Mouse (Mus musculus) neural tube, embryonic 10.5 days (tissue): ENCODE measurements around the gene Zmat1.
"Not testable (repeated sequence)": the region's sequence is repeated elsewhere in the genome, so short reads cannot be mapped to it uniquely, and the experiment has no call there.

Experiments used
- DNase-seq: peaks from one replicate; pipeline ENCODE4 v3.0.0-alpha.2; 2017; ENCODE audit warnings: low spot score; ENCODE audit errors: extremely low spot score

Zmat1 gene

DNA sequence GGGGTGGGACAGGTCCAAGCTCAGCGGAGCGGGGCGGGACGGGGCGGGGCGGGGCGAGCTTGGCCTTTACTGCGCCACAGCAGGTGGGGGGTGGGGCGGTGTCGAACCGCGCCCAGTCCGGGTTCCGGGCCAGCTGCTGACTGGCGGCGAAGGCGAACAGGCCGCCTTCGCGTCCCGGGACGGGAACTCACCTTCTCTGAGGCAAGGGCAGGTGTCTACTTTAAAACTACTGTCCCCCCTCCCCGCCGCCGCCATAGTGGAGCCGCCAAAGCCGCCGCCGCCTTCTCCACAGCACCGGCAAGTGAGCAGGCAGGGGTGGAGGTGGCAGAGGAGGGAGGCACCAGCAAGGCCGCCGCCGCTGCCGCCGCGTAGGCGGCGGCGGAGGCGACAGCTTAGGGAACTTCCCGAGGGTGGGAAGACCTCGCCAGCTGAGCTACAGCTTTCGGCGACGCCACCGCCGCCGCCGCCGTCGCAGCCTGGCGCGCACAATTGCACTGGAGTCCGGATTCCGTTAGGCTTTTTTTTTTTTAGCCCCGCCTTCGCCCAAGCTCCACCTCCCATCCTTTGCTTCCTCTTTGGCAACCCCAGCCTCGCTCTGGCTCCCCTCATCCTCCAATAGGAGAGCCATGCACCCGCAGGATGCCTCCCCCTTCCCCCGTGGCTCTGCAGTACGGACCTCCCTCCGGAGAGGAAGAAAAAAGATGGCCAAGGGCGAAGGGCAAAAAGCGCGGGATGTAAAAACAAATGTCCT lies at the start of gene Zmat1:
Gene Zmat1 (minus strand): TSS at position 490 of the 751 bp plus-strand sequence.
- peak; percentile 72 for DNase-seq

DNA sequence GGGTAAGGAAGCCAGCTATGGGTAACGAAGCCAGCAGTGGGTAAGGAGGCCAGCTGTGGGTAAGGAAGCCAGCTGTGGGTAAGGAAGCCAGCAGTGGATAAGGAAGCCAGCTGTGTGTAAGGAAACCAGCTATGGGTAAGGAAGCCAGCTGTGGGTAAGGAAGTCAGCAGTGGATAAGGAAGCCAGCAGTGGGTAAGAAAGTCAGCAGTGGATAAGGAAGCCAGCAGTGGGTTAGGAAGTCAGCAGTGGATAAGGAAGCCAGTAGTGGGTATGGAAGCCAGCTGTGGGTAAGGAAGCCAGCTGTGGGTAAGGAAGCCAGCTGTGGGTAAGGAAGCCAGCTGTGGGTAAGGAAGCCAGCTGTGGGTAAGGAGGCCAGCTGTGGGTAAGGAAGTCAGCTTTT lies 44.9 kb upstream of the Zmat1 start:
- not testable (repeated sequence) for DNase-seq

DNA sequence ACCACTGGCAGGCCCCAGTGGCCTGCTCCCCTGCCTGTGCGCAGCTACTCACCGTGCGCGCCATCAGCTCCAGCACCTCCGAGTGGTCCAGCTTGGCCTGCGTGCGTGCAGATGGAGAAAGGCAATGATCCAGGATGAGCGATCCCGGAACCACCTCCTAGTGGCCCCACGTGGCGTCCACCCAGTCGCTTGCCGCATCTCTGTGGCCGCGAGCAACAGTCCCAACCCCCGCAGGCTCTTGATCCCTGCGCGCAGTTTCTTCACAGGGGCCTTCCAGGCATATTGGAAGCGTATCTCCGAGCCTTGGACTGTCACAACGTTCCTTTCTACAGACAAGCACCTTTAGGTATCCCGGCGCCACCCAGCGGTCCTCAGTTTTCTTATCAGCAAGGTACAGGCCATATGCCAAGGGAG lies 27.0 kb upstream of the Zmat1 start:
- peak; percentile 15 for DNase-seq

DNA sequence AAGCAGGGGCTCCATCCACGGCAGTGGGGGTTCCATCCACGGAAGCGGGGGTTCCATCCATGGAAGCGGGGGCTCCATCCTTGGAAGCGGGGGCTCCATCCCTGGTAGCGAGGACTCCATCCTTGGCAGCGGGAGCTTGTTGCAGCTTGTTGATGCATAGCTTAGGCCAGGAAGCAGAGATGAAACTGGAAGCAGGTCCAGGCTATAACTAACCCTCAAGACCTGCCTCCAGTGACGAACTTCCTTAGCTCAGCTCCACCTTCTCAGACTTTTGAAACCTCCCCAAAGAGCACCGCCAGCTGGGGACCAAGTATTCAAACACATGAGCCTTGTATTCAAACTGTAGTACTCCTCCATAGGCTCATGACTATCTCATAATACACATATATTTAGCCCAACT lies 16.1 kb upstream of the Zmat1 start:
- DNase-seq: no peak

DNA sequence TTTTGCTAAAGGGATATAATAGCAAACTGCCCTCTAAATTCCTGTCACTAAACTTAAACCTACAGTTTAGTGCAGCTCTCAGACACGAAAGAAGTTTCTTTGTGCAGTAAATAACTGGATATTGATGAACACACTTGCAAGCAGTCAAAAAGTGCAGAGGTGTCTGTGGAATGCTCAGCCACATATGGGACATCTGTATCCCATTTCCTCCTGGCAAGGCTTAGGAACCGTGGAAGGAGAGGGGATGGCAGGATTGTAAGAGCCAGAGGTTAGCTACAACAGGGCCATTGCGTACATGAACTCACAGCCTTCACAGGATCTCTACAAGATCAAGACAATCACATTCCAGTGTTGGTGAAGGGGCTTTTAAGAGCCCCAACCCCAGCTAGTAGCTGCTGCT lies 2.4 kb upstream of the Zmat1 start:
- DNase-seq: no peak

DNA sequence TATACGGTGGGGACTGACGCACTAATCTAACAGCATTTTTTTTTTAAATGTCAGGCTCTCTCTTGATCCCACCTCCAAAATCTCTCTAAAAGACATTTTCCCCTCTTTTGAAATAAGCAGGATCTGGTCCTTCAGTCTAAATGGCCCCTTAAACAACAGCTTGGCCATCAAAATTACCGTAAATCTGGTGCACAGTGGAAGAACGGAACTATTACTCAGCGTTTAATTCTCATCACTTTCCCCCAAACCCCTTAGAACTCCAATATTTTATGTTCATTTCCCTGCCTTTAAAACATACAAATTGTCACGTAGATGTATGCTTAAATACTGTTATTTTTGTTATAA lies 434 bp upstream of the Zmat1 start:
- DNase-seq: no peak

DNA sequence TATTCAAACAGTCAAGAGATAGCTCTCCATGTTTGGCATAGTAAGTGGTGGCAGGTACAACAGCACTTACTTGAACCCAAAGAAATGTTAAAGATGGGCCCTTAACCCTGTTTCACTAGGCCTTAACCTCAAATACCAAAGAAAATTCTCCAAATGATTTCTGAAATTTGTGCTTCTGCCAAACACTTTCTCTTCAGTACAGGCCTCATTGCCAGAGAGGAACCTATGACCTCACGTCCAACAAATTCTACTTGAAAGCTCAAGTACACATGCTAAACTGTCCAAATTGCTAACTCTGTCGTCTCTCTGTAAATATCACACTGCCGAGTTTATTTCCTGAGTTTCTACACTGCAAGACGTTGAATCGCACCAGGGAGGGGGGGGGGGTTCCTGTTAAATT lies 988 bp downstream of the Zmat1 start:
- no peak for DNase-seq

DNA sequence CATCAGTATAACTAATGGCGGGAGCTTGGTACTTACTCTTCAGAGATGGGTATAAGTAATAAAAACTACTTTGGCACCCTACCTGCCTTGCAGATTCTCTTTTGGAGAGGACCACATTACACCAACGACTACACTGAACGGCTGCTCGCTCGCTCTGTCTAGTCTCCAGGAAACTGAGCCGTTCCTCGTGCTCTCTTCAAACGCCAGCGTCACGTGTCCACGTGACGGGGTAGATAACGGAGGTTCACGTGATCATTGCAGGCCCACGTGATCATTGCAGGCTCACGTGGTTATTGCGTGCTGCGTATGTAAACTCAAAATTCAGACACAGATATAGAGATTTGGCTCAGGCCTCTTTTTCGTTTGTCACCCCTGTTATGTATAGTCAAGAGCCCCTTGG lies 44.5 kb downstream of the Zmat1 start, which contains the start of gene Nxf2:
Gene Nxf2 (minus strand): TSS at position 209 of the 400 bp plus-strand sequence.
- DNase-seq: no peak

DNA sequence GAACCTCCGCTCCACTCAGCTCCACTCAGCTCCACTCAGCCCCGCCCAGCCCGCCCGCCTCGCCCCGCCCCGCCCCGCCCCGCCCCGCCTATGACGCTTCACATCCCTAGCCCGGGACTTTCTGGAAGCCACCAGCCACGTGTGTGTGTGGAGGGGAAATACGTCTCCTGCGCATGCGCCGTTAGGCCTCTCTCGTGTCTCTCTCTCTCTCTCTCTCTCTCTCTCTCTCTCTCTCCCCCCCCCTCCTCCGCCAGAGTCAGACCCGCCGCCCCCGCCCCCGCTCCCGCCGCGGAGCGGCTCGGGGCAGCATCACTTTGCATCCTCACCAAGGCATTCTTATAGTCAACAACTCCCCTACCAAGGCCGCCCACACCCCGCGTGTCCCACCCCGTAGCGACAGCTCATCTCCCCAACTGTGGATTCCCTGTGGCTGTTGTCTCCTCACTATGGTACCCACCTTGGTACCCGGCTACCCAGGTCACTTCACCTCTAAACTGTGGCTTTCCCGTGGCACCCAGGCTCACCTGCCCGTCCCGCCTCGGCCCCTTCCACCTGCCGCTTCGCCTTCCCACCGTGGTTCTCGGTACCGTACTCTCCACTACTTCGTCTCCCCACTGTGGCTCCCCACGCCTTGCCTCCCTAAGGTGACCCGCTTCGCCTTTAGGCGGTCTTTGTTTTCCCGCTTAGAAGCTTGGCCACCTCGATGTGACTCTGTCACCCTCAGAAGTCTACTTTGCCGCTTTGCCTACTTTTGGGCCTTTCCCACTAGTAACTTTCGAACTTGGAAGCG lies 45.5 kb downstream of the Zmat1 start:
- peak; percentile 57 for DNase-seq

DNA sequence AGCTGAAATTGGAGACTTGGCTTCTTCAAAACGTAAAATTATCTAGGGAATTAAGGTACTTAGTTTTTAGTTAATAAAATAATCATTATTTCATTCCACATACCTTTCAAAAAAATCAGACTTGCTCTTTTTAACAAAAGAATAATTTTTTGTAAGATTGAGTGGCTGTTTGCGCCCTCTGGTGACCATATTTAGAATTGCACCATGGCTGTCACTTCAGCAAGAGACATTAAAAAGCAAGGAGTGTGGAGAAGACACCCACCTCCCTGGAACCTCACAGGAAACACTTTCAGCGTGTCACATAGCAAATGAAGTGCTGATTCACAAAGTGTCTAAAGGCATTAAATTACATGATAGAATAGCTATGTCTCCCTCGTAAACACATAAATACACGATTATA lies 78.6 kb downstream of the Zmat1 start:
- DNase-seq: peak; percentile 20

DNA sequence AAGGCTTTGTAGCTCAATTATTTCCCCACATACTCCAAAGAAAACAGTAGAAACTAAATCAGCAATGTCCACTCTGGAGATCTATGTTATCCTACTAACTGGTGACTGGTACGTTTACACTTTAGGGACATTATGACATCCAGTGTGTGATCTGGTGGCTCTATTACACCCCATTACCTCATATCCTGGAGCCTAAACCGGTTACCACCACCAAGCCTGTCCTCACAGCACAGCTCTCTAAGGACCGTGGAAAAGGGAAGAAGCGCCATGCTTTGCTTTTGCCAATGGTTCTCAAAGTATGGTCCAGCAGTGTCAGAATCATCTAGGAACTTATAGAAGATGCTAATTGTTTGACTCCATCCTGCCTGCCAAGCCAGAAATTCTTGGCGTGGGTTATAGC lies 79.1 kb downstream of the Zmat1 start:
- no peak for DNase-seq

DNA sequence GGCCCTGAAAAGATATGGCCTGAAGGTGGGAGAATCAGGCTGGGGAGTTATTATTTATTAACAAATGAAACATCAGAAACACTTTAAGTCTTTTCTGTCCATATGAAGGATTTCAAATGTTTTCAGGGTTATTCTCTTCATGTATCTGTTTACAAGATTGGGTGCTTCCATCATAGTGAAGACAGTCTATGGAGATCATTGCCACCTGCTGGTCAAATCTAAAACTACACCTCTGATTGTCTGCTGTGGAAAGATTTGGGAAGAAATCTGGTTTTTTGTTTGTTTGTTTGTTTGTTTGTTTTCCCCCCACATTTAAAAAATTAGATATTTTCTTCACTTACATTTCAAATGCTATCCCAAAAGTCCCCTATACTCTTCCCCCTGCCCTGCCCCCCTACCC lies 84.0 kb downstream of the Zmat1 start:
- DNase-seq: no peak

DNA sequence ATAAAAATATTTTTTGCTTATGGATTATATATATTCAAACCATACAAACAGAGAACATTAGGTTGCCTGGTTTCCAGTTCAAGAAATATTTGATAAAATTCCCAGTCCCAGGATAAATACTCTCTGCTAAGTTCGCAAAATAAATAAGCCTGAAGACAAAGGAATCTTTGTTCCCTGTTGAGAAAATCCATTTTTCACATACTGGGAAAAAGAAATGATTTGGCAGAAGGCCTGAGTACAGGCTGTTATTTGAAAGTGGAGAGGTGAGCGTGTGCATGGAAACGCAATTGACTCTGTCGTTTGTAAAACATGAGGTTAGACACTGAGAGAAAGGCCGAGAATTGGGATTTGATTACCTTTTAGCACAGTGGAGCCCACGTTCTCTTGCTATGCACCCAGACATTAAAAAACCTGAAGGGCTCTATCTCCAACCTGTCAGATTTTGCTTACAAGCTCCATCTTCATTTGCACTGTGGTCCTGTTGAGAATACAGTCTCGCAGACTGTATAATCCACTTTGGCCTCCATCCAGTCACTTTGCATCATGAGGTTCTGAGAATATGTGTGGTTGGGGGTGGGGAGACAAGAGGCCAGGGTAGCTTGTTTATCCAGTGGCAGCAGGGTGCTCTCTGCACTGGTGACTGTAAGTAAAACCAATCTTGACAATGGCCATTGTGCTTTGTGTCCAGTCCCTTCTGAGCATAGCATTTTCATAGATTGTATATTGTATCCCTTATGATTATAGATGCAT lies 85.2 kb downstream of the Zmat1 start:
- no peak for DNase-seq
